Mouse (Mus musculus): Measurements from ENCODE around the gene Gm20425. TPM values are rescaled to one million over a fixed set of nuclear protein-coding genes. Genes with fewer than 3 reads are reported as not detected.

Gm20425 gene
- total RNA-seq (2021) = 1 to 10 TPM; 6.7 to 8.7 TPM

- intact Hi-C loops (cut with DNase I) = no loop called here
Measured at GRCm38 (mm10) chr9:103230151-103230951, at the start of gene Gm20425, which contains the start of gene Trf. TSS of gene Gm20425 (minus strand) at chr9:103230307. TSS of gene Trf (minus strand) at chr9:103230444.

DNA sequence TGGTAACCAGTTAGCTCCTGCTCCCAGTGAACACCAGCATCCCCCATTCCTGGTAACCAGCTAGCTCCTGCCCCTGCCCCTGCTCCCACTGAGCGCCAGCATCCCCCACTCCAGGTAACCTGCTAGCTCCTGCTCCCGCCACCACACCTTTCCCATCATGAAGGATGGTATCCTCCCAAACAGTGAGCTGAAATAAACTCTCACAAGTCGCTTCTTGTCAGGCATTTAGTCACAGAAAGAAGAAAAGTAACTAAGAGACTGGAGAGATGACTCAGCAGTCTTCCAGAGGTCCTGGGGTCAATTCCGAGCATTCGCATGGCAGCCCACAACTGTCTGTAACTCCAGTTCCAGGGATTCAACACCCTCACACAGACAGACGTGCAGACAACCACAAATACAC is 46.8 kb upstream of the Gm20425 start:
- DNase-seq = no peak
- intact Hi-C loops (cut with DNase I) = no loop called here

More at GRCm38 (mm10) chr9:103230151-103230951, at the start of gene Gm20425, which contains the start of gene Trf:
- peak; percentile 51 to 56 for DNase-seq

DNA sequence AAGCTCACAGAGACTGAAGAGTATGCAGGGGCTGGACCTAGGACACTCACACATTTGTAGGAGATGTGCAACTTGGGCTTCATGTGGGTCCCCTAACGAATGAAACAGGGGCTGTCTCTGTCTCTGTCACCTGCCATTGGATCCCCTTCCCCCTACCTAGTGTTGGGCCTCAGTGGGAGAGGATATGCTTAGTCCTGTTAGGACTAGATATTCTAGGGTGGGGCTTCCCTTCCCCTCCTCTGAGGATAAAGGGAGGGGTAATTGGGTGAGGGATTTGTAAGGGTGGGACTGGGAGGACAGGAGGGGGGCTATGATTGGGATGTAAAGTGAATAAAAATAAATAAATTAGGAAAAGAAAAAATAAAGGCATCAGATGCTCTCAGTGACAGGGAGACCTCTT is 45.6 kb upstream of the Gm20425 start:
- intact Hi-C loops (cut with DNase I) = no loop called here
- no peak for DNase-seq

DNA sequence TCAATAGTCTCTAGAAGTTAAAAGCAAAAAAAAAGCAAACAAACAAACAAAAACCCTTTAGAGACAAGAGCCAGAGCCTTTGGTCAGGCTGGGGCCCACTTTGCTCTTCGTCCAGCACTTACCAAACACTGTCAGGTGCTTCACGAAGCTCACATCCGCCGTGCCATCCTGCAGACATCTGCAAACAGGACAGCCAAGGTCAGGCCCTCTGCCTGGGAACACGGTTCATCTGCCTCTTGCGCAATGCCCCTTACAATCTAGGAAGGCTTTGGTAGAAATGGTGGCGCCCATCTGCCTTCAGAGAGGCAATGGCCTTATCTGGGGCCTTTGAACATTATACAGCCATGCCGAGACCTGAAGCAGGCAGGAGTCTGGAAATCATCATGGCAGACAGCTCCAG is 44.7 kb upstream of the Gm20425 start:
- DNase-seq = no peak
- intact Hi-C loops (cut with DNase I) = no loop called here

- DNase-seq = no peak
- intact Hi-C loops (cut with DNase I) = no loop called here
Measured at GRCm38 (mm10) chr9:103271104-103271503, 41.0 kb upstream of the Gm20425 start.

DNA sequence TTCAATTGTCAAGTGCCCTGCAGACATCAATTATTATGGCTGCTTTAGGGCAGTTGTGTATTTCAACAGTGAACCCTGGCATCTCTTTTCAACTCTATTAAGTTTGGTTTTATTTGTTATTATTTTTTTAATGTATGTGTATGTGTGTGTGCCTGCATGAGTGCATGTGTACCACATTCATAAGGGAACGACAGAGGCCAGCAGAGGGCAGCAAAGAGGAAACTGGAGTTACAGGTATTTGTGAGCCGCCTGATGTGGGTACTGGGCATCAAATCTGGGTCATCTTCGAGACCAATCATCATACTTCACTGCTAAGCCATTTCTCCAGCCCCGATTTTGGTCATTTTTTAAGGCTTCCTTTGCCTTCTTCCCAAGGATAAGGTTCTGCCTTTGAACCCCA is 35.7 kb upstream of the Gm20425 start:
- DNase-seq = no peak
- intact Hi-C loops (cut with DNase I) = no loop called here

DNA sequence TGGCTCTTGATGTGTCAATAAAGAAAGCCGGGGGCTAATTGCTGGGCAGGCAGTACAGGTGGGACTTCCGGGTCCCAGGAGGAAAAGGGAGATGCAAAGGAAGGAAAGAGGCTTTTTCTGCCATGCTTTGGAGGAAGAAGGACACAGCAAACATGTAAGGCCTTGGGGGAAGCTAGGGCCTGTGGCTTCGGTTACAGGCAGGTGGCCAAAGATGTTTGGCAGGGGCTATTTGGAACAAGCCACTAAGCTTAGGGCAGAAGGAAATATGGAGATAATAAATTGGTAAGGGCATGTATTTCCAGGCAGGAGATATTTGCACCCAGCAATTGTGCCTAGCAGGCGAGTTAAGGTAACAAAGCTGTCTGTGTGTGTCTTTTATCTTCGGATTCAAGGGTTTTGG is 22.8 kb upstream of the Gm20425 start:
- intact Hi-C loops (cut with DNase I) = no loop called here
- DNase-seq = peak in 1 of 2 experiments; percentile 25

- intact Hi-C loops (cut with DNase I) = no loop called here
- no peak for DNase-seq
Measured at GRCm38 (mm10) chr9:103248618-103249017, 18.5 kb upstream of the Gm20425 start.

GRCm38 (mm10) chr9:103246526-103247168 is 16.5 kb upstream of the Gm20425 start:
- no peak for DNase-seq
- intact Hi-C loops (cut with DNase I) = no loop called here

DNA sequence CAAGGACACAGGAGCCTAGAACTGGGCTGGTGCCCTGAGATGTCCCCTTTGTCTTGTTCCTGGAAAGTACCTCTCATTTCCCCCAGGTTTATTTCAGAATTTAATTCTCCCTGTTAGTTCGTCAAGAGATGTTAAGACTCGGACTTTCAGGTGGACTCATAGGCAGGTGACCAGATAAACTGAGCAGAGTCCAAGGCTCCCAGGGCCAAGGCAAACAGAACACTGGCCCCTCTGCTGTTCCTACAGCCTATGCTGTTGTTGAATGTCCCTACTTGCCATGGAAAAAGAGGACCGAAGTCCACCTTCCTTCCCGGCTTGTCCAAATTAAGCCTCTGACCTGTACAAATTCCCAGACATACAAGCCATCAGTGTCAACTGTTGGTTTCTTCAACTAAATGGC is 13.5 kb upstream of the Gm20425 start:
- no peak for DNase-seq
- intact Hi-C loops (cut with DNase I) = no loop called here

GRCm38 (mm10) chr9:103241206-103241605 is 11.1 kb upstream of the Gm20425 start:
- no peak for DNase-seq
- intact Hi-C loops (cut with DNase I) = no loop called here

DNA sequence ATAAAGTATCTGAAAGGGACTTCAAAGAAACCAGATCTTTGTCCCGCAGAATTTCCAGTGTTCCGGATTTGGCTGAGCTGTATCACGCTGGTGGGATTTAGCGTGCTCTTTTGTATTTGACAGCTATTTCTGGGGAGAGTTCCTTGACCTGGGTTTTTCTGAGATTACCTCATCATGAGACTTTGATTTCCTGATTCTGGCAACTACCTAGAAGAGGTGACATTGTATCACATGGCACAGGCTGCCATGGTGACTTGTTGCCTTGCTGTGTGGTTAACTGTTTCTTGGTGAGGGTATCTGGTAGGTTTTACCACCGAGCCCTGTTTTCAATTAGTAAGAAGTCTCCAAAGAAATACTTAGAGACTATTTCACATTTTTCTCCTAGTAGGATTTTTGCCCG is 9.4 kb upstream of the Gm20425 start:
- intact Hi-C loops (cut with DNase I) = no loop called here
- DNase-seq = no peak

DNA sequence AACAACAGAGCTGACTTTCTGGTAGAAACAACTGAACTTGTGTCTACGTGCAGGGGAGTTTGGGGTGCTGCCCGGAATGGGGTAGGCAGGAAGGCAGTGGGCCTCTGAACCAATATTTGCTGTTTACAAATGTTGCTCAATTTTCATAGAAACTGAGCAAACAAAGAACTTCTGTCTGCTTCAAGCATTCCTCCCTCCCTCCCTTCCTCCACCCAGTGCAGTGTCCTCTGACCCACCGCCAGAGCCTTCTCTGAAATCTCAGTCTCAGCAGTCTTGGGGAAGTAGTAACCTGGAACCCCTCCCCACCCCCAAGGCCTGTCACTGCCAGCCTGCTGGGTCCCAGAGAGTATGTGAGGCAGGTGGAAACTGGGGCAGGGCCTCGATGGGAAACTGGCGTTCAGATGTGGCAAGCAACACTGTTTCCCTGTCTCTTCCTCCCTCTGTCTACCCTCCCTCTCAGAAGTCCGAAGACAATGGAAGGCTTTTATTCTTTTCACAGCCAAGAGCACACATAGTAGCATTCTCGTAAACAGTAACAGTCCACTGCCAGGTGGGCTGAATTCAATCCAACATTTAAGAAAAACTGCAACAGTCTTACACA is 4.6 kb upstream of the Gm20425 start:
- intact Hi-C loops (cut with DNase I) = no loop called here
- no peak for DNase-seq

DNA sequence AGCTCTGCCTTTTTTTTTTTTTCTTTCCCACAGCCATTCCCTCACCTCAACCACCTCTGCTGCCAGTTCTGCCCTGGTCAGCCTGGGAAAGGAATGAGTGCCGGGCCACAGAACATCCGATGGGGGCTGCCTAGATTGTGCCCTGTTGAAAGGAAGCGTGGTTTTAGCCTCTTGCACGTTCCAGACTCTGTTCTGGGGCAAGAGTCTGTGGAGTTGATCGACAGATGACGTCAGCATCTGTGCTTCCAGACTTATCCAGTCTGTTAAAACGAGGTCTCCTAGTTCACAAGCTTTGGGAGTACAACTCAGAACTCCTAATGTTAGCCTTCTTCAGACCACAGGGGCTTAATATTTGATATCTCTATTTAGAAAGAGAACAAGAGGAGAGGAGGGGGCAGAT is 4.0 kb upstream of the Gm20425 start:
- intact Hi-C loops (cut with DNase I) = no loop called here
- no peak for DNase-seq

GRCm38 (mm10) chr9:103233006-103233395 is 2.9 kb upstream of the Gm20425 start:
- DNase-seq = no peak
- intact Hi-C loops (cut with DNase I) = no loop called here

DNA sequence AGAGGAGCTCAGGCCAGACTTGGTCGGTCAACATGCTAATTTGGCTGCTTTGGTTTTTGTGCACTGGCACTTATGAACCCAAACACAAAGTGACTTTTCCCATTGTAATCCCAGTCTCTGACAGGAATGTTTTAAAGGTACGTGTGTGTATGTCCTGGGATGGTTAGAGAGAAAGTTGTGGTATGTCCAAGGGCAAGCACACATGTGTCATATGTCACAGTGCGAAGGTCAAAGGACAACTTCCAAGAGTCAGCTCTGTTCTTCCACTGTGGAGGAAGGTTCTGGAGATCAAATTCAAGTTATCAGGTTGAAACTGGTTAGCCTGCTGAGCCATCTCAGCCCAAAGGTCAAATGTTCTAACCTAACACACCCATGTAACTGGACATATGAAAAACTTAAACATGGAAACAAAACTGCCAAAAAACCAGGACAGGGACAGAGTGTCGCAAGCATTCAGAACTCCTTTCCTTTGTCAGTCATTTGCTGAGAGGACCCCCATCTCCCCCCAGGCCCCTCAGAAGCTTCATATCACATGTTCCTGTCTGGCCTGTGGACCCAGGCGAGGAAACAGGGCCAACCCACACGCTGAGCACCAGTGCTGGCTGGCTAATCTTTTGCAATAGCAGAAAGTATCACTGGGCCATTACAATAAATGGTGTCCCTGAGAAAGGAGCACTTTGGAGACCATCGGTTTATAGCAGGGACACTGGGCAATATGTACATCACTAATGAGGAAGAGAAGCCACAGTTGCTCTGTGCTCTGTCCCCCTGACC is 2.3 kb upstream of the Gm20425 start:
- no peak for DNase-seq
- intact Hi-C loops (cut with DNase I) = no loop called here

DNA sequence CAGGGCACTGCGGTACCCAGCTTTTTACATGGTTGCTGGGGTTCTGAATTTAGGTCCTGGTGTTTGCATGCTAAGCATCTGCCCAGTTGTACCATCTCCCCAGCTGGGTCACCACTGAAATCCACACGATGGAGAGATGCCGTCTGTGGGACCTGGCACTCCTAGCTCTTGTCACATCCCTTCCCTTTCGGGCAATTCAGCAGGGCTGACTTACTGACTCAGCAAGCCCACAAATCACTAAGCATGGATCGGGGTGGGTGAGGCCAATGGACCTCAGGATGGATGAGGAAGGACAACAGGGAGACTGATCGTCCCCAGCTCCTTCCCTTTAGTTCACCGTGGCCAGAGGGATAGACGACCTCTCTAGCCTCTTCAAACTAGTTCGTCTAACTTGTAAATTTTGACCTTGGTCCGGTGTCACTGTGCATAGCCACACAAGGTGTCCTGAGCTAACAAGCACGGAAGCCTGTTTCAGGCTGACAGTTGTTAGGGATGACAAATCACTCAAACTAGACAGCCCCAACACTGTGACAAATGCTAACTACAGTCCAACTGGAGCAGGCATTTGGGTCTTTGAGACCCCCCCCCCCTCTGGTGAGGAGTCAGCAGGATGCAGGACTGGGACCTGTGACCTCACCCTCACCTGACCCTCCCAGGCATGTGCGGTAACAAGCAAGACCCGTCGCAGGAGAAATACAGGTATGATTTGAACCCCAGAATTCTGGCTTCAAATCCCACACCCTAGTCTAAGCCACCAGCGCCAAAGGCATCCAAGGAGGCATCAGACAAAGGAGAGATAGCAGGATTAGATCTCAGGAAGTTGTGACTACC is 855 bp downstream of the Gm20425 start:
- DNase-seq = no peak
- intact Hi-C loops (cut with DNase I) = loop anchor here (5.0 kb wide), 1 partner anchor 73 kb away; no protein-coding TSS in a partner anchor

DNA sequence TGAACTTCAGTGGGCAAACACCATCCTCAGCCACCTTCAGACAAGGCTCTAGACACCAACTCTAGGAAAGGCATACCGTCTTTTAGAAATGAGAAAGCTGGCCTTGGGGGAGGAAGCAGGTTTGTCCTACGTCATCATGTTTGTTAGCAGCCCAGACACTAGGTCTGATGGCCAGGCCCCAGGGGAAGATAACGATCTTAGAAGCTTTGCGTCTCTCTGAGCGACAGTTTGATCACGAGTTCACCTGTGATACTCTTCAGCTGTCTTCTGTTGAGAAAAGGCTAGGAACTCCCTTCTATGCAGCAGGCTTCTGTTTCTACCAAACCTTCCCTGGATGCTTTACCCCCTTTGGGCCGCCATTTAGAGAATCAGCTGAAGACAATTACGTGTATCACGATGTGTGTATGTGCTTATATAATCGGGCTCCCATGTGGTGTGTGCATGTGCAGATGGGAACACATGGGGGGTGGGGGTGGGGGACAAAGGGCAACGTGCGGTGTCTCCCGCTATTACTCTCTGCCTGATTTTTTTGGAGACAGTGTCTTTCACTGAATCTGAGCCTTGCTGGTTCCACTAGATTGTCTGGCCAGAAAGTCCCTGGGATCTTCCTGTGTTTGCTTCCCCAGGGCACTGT is 1.6 kb downstream of the Gm20425 start:
- DNase-seq = no peak
- intact Hi-C loops (cut with DNase I) = loop anchor here (5.0 kb wide), 1 partner anchor 74 kb away; no protein-coding TSS in a partner anchor

- no peak for DNase-seq
- intact Hi-C loops (cut with DNase I) = loop anchor here (5.0 kb wide), 1 partner anchor 75 kb away; no protein-coding TSS in a partner anchor
Measured at GRCm38 (mm10) chr9:103227760-103228159, 2.3 kb downstream of the Gm20425 start.
